In genomic region chr19:4628819-4629218, GRCm38 (mm10) we compare ENCODE assay signal across 9 mouse cellular contexts. TPM values are rescaled to one million over a fixed set of nuclear protein-coding genes. Genes with fewer than 3 reads are reported as not detected.
A peak's percentile ranks its signal among the peaks of the same experiment; 100 is the strongest.
DNase-seq lines count a peak whose midpoint lies in the region; ATAC-seq and TF ChIP-seq lines count a peak whose summit lies in the region.
"Had no signal": no experiment of that assay in that cellular context is flagged by ENCODE, and none has a peak within 500 bp of the region (broad histone marks: within the 10 kb centered on the region; RNA-seq: fewer than 3 reads in every experiment).

No protein-coding gene starts in this region.

- peaks cover 5% of the 10 kb centered on the region for H3K4me1 ChIP-seq in bone marrow, adult 2 months (ENCODE audit: control insufficient read depth, insufficient read depth, low read length)
- peaks cover 47% of the 10 kb centered on the region for H3K4me1 ChIP-seq in forebrain, embryonic 12.5 days
- H3K4me1 ChIP-seq in kidney, postnatal 0 days (replicated peaks; ENCODE audit: insufficient read depth, low read length) = peaks cover 11% of the 10 kb centered on the region; the same call in 1 of the 2 replicates

- H3K4me2 ChIP-seq in forebrain, embryonic 12.5 days = no peak overlapping the region
- no peak overlapping the region for H3K4me2 ChIP-seq in kidney, postnatal 0 days (ENCODE audit: low read length)
- H3K4me2 ChIP-seq: stomach, embryonic 15.5 days had no signal

- H3K4me3 ChIP-seq in bone marrow, adult 2 months (replicated peaks; ENCODE audit: control insufficient read depth, low read depth, low read length) = no peak overlapping the region
- H3K4me3 ChIP-seq in forebrain, embryonic 12.5 days (replicated peaks) = no peak overlapping the region
- no peak overlapping the region for H3K4me3 ChIP-seq in kidney, postnatal 0 days (replicated peaks; ENCODE audit: low read depth, low read length)
- H3K4me3 ChIP-seq: stomach, embryonic 15.5 days had no signal

- H3K9me3 ChIP-seq in forebrain, embryonic 12.5 days = no peaks in the 10 kb centered on the region
- no peaks in the 10 kb centered on the region for H3K9me3 ChIP-seq in kidney, postnatal 0 days (replicated peaks; ENCODE audit: low read length)
- H3K9me3 ChIP-seq: stomach, embryonic 15.5 days had no signal

- H3K27ac ChIP-seq in bone marrow, adult 2 months (ENCODE audit: control insufficient read depth, insufficient read depth, low read depth, low read length, poor library complexity) = no peak overlapping the region
- H3K27ac ChIP-seq in forebrain, embryonic 12.5 days = 0 out of 2 replicates have a peak overlapping the region, but pooled peaks have one; percentile 5
- H3K27ac ChIP-seq in kidney, postnatal 0 days = no peak overlapping the region
- H3K27ac ChIP-seq: stomach, embryonic 15.5 days had no signal

- peaks cover 3% of the 10 kb centered on the region for H3K36me3 ChIP-seq in forebrain, embryonic 12.5 days (replicated peaks)
- no peaks in the 10 kb centered on the region; the same call in 1 of the 2 replicates for H3K36me3 ChIP-seq in kidney, postnatal 0 days (ENCODE audit: insufficient read depth, low read length)

- 0 out of 2 replicates have a peak, but pooled peaks have one; percentile 36 for TF ChIP-seq CTCF in bone marrow, adult 2 months (IDR thresholded peaks at IDR 0.05; ENCODE audit: control insufficient read depth, insufficient read depth, low read length)
- peak; percentile 89 for TF ChIP-seq CTCF in kidney, postnatal 0 days (IDR thresholded peaks at IDR 0.05; ENCODE audit: low read depth)

- no peak for TF ChIP-seq POLR2A in bone marrow, adult 2 months (IDR thresholded peaks at IDR 0.05; ENCODE audit: borderline replicate concordance, control insufficient read depth, low read depth, low read length)

- H3K9ac ChIP-seq in forebrain, embryonic 12.5 days = no peak overlapping the region
- H3K9ac ChIP-seq in kidney, postnatal 0 days (ENCODE audit: low read depth, low read length) = no peak overlapping the region
- H3K9ac ChIP-seq: stomach, embryonic 15.5 days had no signal

- no peaks in the 10 kb centered on the region for H3K27me3 ChIP-seq in forebrain, embryonic 12.5 days
- H3K27me3 ChIP-seq in kidney, postnatal 0 days (ENCODE audit: insufficient read depth, low read length) = no peaks in the 10 kb centered on the region
- H3K27me3 ChIP-seq: stomach, embryonic 15.5 days had no signal

- ATAC-seq in forebrain, embryonic 12.5 days (ENCODE audit: low FRiP score) = peak; percentile 67; the same call in 1 of the 2 replicates
- ATAC-seq in kidney, postnatal 0 days (replicated peaks; ENCODE audit: low FRiP score, low read depth) = no peak
- peak; percentile 47; the same call in 1 of the 2 replicates for ATAC-seq in megakaryocyte, adult 5-6 weeks (ENCODE audit: poor library complexity, severe bottlenecking)

- DNase-seq in gastrocnemius, postnatal 10 days = peak; percentile 62
- DNase-seq in gastrocnemius, adult 8-10 months (ENCODE audit: low spot score in 2 of 2) = no peak
- DNase-seq in B cell, adult 2 months = peak; percentile 83 to 86
- peak; percentile 84 for DNase-seq in kidney, postnatal 0 days (ENCODE audit: low spot score)
- DNase-seq in spleen, adult 12 weeks (ENCODE audit: low spot score) = peak; percentile 35

- 0% methylated on average over 1 of the region's 1 CpGs for WGBS in bone marrow, adult 2 months
- 0% methylated on average over 1 of the region's 1 CpGs for WGBS in forebrain, embryonic 12.5 days
- WGBS in kidney, postnatal 0 days = 0% methylated on average over 1 of the region's 1 CpGs

RNA-seq across cellular contexts. Expression of gene Rce1, which starts 3.4 kb away (rescaled TPM):
- total RNA-seq in gastrocnemius, postnatal 10 days (2021) = 10 to 100 TPM in 1 of 2 experiments, 1 to 10 TPM in 1; 8.8 to 10.1 TPM
- 1 to 10 TPM; 3.2 to 7.5 (median 4.0) TPM for total RNA-seq in gastrocnemius, adult 8-10 months (2022)
- 18.8 and 26.2 TPM in 2 replicates for polyA plus RNA-seq in bone marrow, adult 2 months (2011; ENCODE audit: insufficient read depth, insufficient read length, low replicate concordance, missing spikeins)
- 57.8 and 63.0 TPM in 2 replicates for polyA plus RNA-seq in forebrain, embryonic 12.5 days (2016; fragmentation: Nextera tagmentation; extraction: Ambion mirVana)
- polyA plus RNA-seq in kidney, postnatal 0 days (2015; fragmentation: Nextera tagmentation; extraction: Ambion mirVana) = 65.1 and 66.9 TPM in 2 replicates
- total RNA-seq in megakaryocyte, adult 5-6 weeks (2015) = 18.4 and 23.4 TPM in 2 replicates
- 12.4 and 20.0 TPM in 2 replicates for total RNA-seq in megakaryocyte, adult 5-6 weeks (2017)

RNA-seq across cellular contexts. Expression of gene Lrfn4, which starts 13.4 kb away (rescaled TPM):
- 1 to 10 TPM; 5.1 to 7.1 TPM for total RNA-seq in gastrocnemius, postnatal 10 days (2021)
- total RNA-seq in gastrocnemius, adult 8-10 months (2022) = 1 to 10 TPM in 2 of 4 experiments, under 1 TPM in 2; 0.46 to 6.3 (median 1.1) TPM
- polyA plus RNA-seq in bone marrow, adult 2 months (2011; ENCODE audit: insufficient read depth, insufficient read length, low replicate concordance, missing spikeins) = 1.2 and 2.7 TPM in 2 replicates
- 11.4 and 13.3 TPM in 2 replicates for polyA plus RNA-seq in forebrain, embryonic 12.5 days (2016; fragmentation: Nextera tagmentation; extraction: Ambion mirVana)
- 6.6 and 8.4 TPM in 2 replicates for polyA plus RNA-seq in kidney, postnatal 0 days (2015; fragmentation: Nextera tagmentation; extraction: Ambion mirVana)
- 0.09 and 0.30 TPM in 2 replicates for total RNA-seq in megakaryocyte, adult 5-6 weeks (2015)
- total RNA-seq in megakaryocyte, adult 5-6 weeks (2017) = 0.29 and 0.65 TPM in 2 replicates

Comparison
In these comparisons a context has a peak if more than half of its experiments do, and no peak if none do; other contexts are left out.
1. DNase-seq: peak in gastrocnemius, postnatal 10 days (single experiment), B cell, adult 2 months (2 of 2), kidney, postnatal 0 days (single experiment) and spleen, adult 12 weeks (single experiment); none in gastrocnemius, adult 8-10 months (0 of 2).